Mouse (Mus musculus): ENCODE measurements around the gene Hmgb1.

The Hmgb1 gene

DNA sequence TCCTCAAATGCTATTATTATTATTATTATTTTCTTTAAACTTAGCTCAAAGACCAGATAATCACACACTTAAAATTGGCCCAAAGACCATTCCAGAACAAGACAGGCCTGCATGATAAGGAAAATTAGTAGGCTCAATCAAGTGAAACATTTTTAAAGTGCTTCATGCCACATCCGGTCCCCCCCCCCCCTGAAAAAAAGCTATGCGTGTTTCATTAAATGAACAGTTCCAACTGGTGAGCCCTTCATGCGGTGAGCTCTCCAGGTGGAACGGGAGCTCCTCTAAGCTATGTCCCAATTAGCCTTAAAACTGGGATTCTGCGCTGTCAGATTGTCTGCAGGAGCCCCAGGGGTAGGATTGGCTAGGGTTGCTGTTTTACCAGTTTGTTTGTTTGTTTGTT is 168.0 kb downstream of the Hmgb1 start:
- no peak for DNase-seq

DNA sequence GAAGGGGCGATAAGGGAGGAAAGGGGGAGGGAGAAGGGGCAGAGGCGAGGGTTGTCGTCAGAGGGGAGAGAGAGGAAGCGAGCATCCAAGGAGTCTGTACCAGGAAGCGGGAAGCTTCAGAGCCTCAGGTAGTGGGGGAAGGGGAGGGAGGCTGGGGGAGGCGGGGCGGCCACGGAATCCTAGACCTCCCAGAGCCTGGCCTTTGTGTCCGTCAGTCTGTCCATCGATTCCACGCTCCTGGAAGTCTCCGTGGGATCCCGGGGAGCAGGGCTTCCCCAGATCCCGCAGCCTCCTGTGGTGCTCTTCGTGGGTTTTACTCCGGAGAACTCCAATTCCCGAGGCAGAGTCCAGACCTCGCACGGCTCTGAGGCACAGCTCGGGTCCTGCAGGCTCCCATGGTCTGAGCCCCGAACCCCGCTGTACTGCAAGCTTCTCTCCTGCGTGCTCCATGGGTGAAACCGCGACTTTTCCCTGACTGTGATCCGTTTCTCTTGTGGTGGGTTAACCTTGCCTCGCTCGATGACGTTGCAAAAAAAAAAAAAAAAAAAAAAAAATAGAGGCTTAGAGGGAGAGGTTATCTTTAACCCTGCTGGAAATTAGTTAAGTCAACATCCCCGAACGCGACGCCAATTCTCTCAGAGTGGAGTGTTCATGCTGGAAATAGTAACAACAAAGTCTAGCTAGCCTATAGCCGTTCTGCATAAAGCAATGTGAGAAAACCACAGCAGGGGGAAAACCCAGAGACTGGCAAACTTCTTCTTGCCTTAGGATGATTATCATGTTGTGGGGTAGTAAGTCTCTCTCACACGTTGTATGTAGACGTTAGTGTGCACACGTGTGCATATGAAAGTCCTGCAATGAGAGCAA is 168.7 kb downstream of the Hmgb1 start:
- peak; percentile 14 to 22 for DNase-seq

DNA sequence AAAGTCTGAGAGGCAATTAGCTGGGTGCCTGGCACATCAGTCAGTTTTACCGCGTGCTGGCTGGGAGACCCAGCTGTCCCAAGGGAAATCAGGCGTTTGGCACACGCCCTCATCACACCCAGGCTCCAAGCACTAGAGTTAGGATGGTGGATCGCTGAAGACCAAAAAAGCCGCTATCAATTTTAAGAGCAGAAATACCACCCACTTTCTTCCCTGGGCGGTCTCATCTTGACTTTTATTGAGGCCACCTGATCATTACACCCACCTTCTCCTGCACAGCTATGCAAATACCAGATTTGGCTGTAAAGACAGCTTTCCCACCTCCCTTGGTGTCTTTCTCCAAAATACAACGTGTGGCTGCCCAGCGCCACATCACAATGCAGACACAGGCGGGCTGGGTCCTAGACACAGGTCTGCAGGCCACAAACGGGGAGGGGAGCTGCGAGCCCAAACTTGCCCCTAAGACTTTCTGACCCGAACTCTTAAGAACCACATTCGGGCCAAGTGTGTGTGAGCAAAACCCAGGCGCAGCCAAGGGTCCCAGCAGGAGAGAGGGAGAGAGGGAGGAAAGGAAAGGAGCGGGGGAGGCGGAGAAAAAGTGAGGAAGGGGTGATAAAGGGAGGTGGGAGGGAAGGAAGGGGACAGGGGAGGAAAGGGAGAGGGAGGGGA is 169.6 kb downstream of the Hmgb1 start:
- DNase-seq: no peak

DNA sequence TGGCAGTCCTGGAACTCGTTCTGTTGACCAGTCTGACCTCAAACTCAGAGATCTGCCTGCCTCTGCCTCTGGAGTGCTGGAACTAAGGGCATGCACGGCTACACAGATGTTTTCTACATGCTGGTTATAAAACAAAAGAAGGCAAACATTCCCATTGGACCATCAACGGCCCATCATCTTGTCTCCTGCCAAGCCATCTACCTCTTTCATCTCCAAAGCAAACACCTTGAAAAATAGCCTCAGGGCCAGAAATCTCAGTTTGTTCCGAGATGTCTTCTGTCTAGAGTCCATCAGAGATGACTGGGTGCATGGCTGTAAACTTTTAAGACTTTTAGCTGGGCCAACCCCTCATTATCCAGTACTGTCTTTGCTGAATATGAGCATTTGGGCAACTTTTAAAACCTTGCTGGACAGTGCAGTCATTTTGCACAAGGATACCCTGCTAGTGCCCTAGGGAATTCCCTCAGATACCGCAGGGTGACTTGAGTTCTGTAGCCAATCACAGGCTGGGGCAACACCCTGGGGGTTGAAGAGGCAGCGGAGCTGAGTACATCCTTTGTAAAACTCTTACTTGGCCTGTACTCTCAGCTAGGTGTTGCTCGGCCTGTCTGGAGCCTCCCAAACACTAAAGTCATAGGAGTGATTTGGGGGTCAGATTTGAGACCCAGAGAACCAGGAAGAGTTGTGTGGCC is 170.3 kb downstream of the Hmgb1 start:
- DNase-seq: no peak

DNA sequence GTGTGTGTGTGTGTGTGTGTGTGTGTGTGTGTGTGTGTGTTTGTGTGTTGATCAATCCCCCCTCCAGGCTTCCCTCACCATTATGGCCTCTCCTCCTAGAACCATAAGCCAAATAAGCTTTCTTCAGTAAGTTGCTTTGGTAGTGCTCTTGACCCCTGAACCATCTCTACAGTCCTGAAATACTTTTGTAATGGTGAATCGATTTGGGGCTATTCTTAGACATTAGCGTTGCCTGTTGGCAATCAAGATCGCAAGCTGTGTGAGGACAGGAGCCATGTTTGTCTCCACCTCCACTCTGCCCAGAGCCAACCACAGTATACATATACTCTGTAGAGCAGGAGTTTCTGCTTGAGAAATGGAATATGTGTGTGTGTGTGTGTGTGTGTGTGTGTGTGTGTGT is 175.2 kb downstream of the Hmgb1 start:
- DNase-seq: no peak

DNA sequence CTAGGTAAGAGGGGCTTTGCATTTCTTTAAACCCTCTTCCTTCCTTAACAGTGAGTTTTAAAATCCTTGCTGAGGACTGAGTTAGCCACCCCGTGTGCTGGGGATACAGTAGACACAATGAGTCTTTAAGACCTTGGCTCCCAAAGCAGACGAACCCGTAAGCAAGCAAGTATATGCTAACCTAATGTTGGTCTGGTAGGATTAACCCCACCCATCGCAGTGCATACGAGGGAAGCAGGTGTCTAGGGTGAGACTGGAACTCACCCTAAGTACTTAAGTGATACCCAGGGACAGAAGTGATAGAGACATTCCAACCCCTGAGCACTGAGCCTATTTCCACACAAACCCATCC is 177.0 kb downstream of the Hmgb1 start:
- DNase-seq: peak in 1 of 2 experiments; percentile 19

DNA sequence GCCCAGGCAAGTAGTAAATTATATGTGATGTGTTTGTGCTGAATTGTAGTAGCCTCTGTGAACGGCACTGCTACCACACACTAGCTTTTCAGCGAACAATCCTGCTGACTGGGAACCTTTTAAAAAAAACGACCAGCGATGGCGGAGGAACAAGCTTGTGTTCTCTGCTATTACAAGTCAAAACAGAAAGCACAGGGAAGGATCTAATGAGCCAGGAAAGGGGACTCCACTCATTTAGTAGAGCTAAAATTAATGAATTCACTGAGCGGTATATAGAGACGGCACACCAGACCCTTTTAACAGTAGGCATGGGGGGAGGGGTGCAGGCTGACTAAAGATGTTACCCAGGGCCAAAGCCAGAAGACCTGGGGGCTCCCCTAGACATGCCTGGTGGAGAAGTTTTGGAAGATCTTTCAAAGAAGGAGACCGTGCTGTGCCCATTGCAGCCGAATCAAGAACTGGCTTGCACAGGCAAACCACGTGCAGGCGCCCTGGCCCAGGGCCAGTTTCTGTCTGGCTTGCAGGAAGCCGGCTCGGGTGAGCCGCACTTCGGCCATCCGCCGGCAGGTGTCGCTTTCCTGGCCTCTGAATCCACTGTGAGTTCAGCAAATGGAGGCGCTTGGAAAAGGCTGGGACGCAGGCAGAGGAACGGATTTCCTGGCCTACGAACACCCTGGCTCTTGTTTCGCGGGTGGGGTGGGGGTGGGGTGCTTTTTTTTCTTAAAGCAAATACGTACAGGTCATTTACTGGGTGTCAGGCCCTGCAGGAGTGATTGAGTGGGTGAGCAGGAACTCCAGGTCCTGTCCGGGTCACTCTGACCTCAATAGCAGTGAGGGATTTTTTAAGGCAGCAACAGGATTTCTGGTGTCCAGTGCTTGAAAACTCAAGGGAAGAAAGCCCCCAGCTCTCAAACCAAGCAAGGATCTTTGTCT is 177.7 kb downstream of the Hmgb1 start:
- DNase-seq: peak; percentile 99 to 100

DNA sequence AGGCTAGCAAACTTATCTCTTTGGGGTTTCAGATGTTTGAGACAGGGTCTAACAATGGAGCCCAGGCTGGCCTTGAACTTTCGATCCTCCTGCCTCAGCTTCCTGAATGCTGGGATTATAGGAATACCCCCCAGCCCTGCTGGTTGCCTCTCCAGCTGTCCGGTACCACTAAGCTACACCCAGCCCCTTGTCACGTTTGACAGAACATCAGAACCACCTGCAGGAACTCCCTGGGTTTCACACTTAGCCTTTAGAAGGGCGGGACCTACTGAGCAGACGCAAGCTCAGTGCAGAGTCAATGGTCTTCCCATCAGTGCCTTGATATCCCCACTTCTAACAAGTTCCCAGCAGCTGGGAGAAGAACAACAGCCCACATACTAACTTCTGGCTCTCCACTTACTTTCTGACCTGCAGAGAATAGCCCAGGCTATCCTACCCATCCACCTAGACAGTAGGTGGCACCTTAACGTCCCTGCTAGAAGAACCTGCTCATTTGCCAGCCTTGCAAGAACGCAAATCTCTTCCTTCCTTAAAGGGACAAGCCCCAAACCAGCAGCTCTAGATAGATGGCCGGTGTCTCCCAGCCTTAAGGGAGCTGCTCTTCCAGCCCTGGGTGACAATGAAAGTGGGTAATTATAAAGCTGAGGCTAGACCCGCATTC is 178.5 kb downstream of the Hmgb1 start:
- DNase-seq: peak in 1 of 2 experiments; percentile 14

DNA sequence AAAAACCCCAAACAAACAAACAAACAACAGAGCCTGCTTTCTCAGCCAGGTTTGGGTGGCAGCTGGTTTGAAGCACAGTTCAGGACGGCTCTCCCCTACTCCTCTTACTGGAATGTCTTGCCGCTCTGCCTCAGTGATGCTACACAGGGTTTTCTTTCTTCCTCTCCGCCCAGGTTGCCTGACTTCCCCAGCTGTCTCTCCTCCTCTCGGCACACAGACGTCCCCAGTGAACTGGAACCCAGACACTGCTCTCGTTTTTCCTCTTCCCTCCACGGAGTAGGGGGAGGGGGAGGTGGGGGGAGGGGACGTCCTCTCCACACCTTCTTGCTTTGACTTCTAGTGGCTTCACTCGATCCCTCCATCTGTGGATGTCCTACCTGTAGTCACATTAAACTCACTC is 179.2 kb downstream of the Hmgb1 start:
- DNase-seq: no peak

DNA sequence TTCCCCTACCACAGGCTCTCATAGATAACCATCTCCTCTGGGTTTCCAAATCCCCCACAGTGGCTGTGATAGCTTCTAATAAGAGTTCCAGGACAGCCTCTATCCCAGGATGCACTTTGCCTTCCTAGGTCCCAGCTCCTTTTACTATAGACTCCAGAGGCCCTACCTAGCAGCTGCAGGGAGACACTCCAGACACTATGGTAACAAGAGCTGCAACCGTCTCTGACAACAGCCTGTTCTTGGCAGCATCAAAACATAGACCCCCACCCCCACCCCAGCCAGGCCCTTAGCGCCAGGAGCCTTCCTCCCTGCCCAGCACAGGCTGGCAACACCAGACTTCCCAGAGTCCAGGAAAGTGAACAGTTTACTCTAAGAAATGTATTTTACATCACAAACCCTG is 181.2 kb downstream of the Hmgb1 start:
- no peak for DNase-seq

DNA sequence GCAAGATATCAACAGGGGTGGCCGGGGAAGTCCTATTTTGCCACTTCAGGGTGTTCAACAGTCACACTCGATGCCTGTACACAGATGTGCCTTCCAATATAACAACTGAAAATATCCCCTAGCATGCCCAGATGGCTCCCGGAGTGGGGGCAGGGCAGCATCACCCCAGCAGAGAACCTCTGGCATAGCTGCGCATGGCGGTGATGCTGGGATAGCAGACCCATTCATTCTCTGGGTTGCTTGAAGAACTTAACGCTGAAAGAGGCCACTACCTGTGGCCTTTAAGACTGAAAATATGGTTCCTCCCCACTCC is 181.5 kb downstream of the Hmgb1 start:
- DNase-seq: no peak

DNA sequence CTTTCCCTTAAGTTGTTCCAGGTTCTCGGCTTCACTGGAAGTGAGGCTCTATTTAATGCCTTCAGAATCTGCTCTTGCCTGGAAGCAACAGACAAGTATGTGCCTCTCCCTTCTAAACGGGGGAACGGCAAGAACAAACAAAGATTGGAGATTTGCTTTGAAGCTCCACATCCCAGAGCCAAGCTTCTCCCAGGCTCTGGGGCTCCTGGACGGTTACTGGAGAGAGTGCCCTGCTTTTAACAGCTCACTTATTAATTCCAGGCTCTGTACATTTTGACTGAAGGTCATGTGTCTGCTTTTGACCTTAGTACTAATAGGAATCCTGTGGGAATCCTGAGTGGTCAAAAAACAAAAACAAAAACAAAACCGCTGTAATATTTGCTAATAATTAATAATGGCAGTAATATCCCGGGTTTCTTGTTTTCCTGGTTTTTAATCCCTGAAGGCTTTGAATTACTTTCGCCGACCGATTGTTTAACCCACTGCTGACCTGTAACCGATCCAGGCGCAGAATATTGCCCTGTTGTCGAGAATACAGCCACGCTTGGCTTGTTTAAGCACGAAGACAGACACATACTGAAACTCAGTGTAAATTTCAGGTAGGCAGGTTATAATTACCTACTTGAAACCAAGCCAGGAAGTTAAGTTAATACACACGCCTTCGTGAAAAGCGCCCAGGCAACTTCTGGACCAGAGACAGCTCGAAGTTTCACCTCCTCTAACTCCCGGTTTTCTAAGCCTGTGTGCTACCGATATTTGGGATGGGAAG is 182.1 kb downstream of the Hmgb1 start:
- DNase-seq: no peak

DNA sequence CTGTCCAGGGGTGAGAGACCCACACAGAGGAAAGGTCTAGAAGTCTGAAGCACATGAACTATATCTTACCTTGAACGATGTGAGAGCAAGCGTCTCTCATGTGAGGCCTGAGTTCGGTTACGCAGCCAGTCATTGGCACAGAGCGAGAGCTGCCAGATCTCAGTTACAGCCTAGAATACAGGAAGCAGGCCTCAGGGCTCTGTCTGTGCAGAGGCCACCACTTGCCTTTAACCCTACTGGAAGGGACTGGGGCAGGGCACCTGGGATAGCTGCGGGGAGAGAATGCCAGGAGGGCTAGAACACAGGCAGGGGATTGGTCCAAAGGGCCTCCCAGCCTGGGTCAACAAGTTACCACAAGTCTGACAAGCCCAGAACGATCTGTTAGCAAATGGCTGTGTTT is 184.5 kb downstream of the Hmgb1 start:
- DNase-seq: no peak

DNA sequence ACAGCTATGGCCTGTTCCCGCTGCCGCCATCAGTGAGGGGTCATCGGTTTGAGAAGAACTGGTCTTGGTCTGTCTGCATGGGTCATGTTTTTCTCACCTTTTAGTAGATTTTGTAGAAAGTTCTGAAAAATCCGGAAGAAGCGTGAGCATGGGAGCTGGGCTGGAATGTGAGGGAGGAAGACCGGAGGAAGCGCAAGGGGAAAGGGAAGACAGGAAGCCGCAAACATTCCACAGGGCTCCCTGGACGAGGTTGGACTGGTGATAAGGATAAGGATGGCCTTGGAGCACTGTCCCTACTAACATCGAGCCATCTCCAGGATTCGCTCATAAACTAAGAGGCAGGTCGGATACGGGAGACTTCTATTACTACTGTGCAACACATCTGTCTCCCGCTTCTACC is 185.8 kb downstream of the Hmgb1 start:
- no peak for DNase-seq

DNA sequence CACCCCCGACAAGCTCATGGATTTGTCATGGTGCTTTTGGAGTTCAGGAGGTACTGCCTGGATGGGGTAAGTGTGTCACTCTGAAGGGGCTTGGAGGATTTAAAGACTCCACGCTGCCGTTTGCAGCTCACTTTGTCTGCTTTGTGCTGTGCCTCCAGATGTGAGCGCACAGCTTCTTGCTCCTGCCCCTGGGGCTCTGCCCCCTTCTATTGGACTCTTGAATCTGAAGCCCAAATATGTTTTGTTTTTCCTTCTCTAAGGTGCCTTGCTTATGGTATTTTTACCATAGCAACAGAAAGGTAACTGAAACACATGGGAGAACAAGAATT is 187.6 kb downstream of the Hmgb1 start:
- DNase-seq: no peak

Data from cerebellum, adult 18-20 months (tissue).